Mouse (Mus musculus): ENCODE measurements around the gene Rps17.
A peak's percentile ranks its signal among the peaks of the same experiment; 100 is the strongest.

The Rps17 gene

DNA sequence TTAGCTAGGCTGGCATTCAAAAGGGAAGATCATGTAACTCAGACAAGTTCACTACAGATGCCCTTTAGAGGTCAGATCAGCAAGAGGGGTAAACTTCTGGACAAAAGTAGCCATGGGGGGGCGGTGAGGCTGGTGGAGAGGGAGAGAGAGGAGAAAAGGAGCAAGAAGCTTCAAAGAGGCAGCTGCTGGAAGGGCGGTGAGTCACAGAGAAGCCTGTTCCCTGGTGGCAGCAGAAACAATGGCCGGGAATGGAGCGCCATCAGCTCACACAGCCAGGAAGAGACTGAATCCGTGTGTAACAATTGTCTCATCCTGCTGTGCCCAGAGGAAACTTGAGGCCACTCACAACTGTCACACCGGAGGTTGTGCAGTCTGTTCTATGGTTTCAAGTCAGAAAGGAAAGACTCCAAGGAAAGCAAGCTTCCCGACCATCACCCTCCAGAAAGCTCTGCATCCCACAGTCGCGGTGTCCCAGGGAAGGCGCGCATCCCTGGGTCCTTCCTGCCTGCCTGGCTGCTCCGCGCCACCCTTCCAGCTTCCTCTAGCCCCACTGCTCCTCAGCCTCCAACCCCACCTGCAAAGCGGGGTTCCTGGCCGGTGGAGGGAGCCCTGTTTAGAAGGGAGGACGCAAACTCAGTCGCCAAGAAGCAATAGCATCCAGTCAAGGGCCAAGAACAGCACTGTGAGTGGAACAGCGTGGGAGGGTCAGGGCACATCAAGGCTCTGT, 9.2 kb downstream of the Rps17 start:
- DNase-seq (ENCODE audit: extremely low read depth, insufficient read length, low spot score), result no peak

DNA sequence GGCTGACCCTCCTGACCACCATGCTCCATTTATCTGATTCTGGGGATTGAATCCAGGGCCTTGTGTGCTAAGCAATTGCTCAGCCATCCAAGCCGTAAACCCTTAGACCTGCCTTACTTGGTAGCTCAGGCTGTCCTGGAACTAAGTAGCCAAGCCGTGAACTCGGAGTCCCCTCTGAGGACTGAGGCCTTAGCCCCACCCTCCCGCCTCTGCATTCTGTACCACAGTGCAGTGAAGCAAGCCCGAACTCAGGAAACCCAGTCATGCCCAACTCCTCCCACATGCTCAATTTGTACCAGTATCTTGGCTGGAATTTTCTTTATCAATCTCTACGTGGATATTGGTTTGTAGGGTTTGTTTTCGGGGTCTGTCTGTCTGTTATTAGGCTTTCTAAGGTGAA, 13.2 kb downstream of the Rps17 start:
- DNase-seq (ENCODE audit: extremely low read depth, insufficient read length, low spot score), result no peak

DNA sequence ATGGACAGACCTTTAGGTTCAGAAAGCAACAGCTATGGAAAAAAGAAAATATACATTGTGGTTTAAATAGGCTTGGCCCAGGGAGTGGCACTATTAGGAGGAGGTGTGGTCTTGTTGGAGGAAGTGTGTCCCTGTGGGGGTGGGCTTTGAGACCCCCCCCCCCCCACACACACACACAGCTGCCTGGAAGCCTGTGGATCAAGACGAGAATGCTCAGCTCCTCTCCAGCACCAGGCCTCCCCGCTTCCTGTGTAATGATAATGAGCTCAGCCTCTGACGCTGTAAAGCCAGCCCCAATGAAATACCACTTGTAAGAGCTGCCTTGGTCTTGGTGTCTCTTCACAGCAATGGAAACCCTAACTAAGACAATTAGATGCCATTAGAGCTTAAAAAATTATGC, 14.3 kb downstream of the Rps17 start:
- no peak for DNase-seq (ENCODE audit: extremely low read depth, insufficient read length, low spot score)

DNA sequence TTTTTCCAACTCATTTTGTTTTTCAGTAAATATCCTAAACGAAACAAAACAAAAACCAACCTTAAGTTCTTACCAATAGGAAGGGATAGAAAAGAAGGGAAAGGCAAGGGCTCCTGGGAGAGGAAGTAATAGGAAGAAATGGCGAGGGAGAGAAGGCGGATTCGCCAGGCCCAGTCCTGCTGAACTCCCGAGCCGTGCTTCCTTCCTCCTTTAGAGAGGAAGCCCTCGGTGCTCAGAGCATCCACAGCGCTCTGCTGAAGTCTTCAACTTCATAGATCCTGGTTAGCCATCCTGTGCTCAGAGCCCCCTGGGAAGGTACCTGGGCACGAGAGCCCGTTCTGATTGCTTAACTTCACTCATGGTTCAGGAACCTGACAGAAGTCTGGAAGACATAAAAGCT, 17.4 kb downstream of the Rps17 start:
- DNase-seq (ENCODE audit: extremely low read depth, insufficient read length, low spot score), result no peak

GRCm38 (mm10) chr7:81326859-81327258, 18.2 kb downstream of the Rps17 start:
- DNase-seq (ENCODE audit: extremely low read depth, insufficient read length, low spot score), result no peak

DNA sequence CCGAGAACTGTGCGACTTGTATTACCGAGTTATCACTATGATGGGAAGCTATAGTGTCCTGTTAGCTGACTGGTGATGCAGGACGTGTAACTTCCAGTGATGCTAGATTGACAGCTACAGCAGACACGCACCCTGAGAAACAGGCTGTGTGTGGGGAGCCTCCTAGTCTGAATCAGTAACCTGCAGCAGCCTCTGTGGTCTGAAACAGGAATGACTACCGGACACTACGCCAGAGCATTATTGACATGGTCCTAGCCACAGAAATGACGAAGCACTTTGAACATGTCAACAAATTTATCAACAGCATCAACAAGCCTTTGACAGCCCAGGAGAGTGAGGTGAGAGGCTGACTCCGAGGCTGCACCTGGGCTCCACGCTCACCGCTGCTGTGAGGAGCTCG, 19.0 kb downstream of the Rps17 start:
- no peak for DNase-seq (ENCODE audit: extremely low read depth, insufficient read length, low spot score)

GRCm38 (mm10) chr7:81321776-81322175, 23.3 kb downstream of the Rps17 start:
- no peak for DNase-seq (ENCODE audit: extremely low read depth, insufficient read length, low spot score)

- DNase-seq (ENCODE audit: extremely low read depth, insufficient read length, low spot score), result peak; percentile 85
These were observed 25.3 kb downstream of the Rps17 start for GRCm38 (mm10) chr7:81319749-81320148.

DNA sequence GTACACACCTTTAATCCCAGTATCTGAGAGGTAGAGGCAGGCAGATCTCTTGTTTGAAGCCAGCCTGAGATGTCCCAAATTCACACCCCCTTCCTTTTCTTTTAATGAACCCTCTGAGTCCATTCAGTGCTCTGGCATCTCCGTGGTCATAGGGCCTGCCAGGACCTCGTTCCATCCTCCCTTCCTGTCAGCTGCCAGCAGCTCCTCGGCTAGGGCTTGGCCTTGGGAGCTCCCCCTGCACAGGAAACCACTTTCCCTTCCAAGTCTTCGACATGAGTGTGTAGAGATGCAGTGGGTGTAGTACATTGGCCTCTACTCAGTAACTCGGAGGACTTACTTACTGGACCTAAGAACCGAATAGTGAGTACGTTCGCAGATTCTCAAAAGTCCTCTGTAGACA, 29.5 kb downstream of the Rps17 start:
- peak; percentile 64 for DNase-seq (ENCODE audit: extremely low read depth, insufficient read length, low spot score)

DNA sequence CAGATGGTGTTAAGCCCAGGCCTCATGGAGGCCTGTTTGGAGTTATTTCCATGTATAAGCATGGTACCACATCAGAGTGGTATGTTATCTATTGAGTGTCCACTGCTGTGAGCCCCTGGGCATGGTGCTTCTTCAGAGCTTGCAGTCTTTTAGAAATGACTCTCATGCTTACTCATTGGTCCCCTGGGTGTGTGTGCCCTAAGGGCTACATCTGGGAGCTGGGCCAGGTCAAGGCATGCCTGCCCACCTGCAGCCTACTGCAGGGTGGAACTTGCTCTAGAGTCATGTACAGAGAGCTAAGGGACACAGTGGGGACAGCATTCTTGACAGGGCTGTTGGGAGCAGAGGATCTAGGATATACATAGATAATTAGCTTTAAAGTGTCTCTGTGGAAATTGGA, 33.5 kb downstream of the Rps17 start:
- peak; percentile 63 for DNase-seq (ENCODE audit: extremely low read depth, insufficient read length, low spot score)

DNA sequence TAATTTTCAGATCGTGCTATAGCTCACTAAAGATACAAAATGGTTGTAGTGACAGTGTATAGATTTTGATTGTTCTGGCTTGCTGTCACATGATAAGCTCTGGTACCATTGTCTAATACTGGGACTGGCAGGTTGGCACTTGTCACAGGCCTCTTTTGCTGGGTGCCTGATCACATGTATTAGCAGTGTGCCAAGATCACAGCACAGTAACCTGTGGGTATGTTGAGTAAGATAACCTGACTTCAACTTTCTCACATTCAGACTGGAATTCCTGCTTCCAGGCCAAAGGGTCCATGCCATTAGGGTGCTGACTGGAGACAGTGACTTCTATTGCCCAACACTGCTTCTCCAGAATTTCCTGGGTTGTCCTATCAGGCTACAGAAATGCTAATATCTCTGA, 33.9 kb downstream of the Rps17 start:
- DNase-seq (ENCODE audit: extremely low read depth, insufficient read length, low spot score), result no peak

DNA sequence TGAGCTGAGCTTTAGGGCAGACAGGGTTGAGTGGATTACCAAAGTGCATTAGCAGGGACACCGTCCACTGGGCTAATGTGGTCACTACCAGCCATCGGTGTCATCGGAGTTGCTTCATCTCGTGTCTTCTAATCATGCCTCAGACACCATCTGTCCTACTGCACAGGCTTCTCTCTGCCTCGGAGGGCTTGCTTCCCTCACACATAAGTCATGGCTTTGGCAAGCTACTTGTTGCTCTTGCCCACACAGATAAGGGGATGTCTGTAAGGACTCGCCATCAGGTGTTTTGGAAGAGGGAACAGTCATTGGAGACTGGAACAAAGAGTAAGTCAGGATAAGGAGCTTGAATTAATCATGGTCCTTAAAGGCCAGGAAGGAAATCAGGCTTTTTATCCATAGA, 35.8 kb downstream of the Rps17 start:
- DNase-seq (ENCODE audit: extremely low read depth, insufficient read length, low spot score), result no peak

DNA sequence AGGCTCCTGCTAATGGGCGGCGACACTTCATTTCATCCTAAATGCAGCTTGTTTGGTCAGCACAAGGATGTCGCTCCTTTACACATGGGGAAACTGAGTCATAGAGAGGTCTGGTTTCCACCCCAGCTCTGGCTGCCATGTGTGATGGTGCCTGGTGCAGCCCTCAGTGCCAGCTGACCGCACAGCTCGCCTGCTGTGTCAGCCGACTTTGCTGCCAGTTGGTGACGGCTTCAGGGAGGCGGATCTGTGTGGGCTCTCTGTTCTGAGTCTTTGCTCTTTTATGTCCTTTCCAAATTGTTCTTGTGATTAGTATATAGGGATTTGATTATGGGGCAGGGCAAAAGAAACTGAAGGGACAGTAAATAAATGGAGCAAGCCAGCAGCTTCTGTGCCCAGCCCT, 37.3 kb downstream of the Rps17 start:
- DNase-seq (ENCODE audit: extremely low read depth, insufficient read length, low spot score), result peak; percentile 53

GRCm38 (mm10) chr7:81304675-81305074, 40.4 kb downstream of the Rps17 start:
- DNase-seq (ENCODE audit: extremely low read depth, insufficient read length, low spot score), result no peak

GRCm38 (mm10) chr7:81304100-81304499, 41.0 kb downstream of the Rps17 start:
- DNase-seq (ENCODE audit: extremely low read depth, insufficient read length, low spot score), result no peak

DNA sequence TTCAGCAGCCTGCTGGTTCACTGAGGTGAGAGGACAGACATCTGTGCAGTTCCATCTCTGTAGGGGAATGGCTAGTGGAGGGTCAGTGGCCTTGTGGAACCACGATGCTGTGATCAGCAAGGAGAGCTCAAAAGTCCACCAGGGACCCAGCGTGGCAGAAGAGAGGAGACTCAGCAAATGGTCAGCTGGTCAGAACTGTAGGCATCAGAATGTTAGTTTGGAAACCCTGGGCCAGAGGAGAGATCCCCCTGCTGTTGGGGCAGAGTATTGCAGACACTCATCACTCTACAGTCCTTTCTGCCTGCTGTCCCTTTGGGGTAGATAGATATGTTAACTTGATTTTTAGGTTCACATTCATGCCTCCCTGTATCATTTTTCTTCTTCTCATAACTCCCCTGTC, 41.4 kb downstream of the Rps17 start:
- no peak for DNase-seq (ENCODE audit: extremely low read depth, insufficient read length, low spot score)

DNA sequence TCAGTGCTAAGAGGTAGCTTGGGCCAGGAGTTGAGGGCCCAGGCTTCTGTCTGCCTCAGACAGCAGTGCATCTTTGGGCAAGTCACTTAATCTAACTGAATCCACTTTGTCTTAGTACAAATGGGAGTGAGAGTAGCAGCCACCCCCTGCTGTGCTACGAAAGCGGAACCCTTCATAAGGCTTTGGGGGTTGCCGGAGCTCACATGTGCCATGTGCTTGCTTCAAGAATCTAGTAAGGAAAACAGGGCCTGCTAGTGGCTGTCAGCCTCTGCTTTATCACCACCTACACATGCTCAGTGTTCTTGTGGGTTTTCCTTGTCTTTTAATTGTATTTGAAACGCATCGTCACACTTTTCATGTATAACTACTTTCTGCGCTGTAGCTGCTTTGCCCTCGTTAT, 43.7 kb downstream of the Rps17 start:
- no peak for DNase-seq (ENCODE audit: extremely low read depth, insufficient read length, low spot score)

GRCm38 (mm10) chr7:81298206-81298605, 46.8 kb downstream of the Rps17 start:
- no peak for DNase-seq (ENCODE audit: extremely low read depth, insufficient read length, low spot score)

DNA sequence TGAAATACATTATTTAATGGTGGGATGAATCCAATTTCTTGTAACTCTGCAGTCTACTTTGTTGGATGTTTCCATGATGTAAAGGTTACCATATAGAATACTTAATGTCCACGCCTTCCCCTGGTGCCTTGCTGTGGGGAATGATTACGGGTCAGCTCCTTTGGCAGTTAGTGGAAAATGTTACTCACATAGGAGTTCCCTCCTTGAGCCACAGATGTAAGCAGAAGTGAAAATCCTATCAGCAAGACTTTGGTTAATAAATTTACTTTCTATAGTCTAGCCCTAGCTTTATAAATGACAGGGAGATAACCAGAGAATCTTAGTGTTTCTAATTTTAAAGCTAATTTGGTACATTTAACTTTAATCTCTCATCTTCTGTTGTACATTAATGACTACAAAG, 49.9 kb downstream of the Rps17 start:
- no peak for DNase-seq (ENCODE audit: extremely low read depth, insufficient read length, low spot score)
